Mouse (Mus musculus) erythroblast, embryonic 14.5 days (primary cell): ENCODE results near the gene Sgms1. TPM values are rescaled to one million over a fixed set of nuclear protein-coding genes. Genes with fewer than 3 reads are reported as not detected.

Source experiments
- H3K27me3 ChIP-seq: 2 replicates; pipeline ENCODE4 v1.6.1; 2012; ENCODE audit warnings: inconsistent platforms; ENCODE audit not compliant: control insufficient read depth
- H3K36me3 ChIP-seq: 2 replicates; pipeline ENCODE4 v1.6.1; 2012; ENCODE audit warnings: mild to moderate bottlenecking, inconsistent platforms; ENCODE audit not compliant: control insufficient read depth
- H3K4me1 ChIP-seq: 2 replicates; pipeline ENCODE4 v1.6.1; 2012; ENCODE audit warnings: inconsistent platforms; ENCODE audit not compliant: control insufficient read depth
- H3K4me3 ChIP-seq: replicated peaks from 2 replicates; pipeline ENCODE3; 2012; ENCODE audit warnings: moderate library complexity, mild to moderate bottlenecking, inconsistent platforms
- H3K9me3 ChIP-seq: 2 replicates; pipeline ENCODE4 v1.6.1; 2012; ENCODE audit warnings: low read length, inconsistent platforms, mixed read lengths; ENCODE audit not compliant: control insufficient read depth
- GATA1 ChIP-seq: IDR thresholded peaks from 2 replicates; pipeline ENCODE4 v1.6.1; 2012; ENCODE audit warnings: low read length, inconsistent platforms, mixed read lengths
- TAL1 ChIP-seq: IDR thresholded peaks from 3 replicates; pipeline ENCODE4 v1.6.1; 2012; ENCODE audit warnings: low read length, inconsistent platforms, mixed read lengths
- polyA plus RNA-seq: library from polyadenylated mRNA; stranded (reverse); fragments of >175 nt; gene quantifications from 2 replicates; pipeline ENCODE4 v1.2.3, GENCODE M21; 2012

Gene Sgms1
- polyA plus RNA-seq, 1 experiment, result 0.28 TPM

DNA sequence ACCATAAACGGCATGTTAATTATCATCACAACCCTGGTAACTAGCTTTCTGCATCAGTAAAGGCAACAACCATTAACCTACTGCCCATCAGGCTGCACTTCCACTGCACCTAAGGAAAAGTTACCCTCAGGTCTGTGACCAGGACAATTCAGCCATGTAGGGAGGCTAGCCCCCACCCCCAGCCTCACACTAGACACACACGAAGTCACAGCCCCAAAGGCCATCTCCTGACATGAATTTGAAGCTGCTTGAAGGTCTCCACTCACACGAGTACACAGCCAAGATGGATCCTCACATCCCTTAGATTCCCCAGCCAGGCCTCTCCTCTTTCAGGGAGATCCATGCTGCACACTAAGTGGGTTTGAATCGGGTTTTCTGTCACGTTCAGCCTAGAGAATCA lies 42.0 kb downstream of the Sgms1 start:
- no peaks in the 10 kb centered on the region for H3K27me3 ChIP-seq
- peaks cover 10% of the 10 kb centered on the region for H3K4me1 ChIP-seq
- no peaks in the 10 kb centered on the region for H3K36me3 ChIP-seq

DNA sequence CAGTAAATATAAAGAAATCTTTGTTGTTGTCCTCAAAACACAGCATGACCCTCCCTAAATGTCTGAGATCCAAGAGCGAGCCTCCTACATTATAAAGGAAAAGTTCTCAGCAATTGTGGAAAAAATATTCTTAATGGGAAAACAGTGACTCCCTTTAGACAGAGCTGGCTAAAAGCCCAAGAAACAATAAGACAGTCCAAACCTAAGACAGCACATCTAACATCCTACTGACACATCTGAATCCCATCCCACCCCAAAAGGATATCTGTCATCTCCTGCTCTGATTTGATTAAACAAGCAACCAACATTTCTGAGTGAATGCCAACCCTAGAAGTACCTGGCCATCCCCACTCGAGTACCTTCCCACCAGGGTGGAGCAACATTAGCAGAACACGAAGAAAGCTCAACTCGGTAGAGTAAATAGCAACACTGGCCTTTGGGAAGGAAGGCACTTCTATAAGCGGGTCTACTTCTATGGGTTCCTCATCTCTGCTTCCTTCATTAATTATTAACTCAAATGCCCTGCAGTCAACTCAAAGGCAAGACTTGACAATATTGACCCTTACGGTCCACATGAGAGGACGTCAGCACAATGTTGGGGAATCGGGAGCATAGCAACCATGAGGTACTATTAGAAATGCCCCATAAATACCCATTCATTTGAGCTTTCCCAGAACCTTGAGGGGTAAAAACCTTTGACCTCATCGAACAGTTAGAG lies 42.7 kb downstream of the Sgms1 start:
- H3K36me3 ChIP-seq, result no peaks in the 10 kb centered on the region
- no peak for TF ChIP-seq TAL1
- no peaks in the 10 kb centered on the region for H3K9me3 ChIP-seq
- H3K4me3 ChIP-seq, result no peak overlapping the region
- H3K4me1 ChIP-seq, result peaks cover 16% of the 10 kb centered on the region
- H3K27me3 ChIP-seq, result no peaks in the 10 kb centered on the region

More for the DNA sequence above, 42.0 kb downstream of the Sgms1 start:
- Histone ChIP-seq H3K4me3 (no peak overlapping the region), H3K9me3 (no peaks in the 10 kb centered on the region)
- TF ChIP-seq TAL1 (no peak), GATA1 (no peak)

DNA sequence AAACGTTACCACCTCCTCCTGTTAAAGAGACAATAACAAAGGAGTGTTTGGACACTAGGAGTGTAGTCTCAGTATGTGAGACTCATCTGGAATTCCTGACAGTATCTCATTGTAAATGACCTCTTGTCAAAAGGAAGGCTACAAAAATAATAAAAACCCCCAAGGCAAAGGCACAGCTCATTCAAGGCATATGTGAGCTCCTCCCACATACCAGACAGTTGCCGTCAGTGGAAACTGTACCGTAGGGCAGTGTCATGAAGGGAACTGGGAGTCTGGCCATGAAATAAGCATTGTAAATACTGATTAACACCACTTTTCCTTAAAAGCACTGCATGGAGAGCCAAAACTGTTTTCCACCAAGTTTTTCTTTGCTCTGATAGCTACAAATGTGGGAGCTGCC lies 43.3 kb downstream of the Sgms1 start:
- Histone ChIP-seq H3K4me3 (no peak overlapping the region), H3K4me1 (peaks cover 19% of the 10 kb centered on the region), H3K27me3 (no peaks in the 10 kb centered on the region), H3K9me3 (no peaks in the 10 kb centered on the region), H3K36me3 (no peaks in the 10 kb centered on the region)
- TF ChIP-seq TAL1 (no peak), GATA1 (no peak)

DNA sequence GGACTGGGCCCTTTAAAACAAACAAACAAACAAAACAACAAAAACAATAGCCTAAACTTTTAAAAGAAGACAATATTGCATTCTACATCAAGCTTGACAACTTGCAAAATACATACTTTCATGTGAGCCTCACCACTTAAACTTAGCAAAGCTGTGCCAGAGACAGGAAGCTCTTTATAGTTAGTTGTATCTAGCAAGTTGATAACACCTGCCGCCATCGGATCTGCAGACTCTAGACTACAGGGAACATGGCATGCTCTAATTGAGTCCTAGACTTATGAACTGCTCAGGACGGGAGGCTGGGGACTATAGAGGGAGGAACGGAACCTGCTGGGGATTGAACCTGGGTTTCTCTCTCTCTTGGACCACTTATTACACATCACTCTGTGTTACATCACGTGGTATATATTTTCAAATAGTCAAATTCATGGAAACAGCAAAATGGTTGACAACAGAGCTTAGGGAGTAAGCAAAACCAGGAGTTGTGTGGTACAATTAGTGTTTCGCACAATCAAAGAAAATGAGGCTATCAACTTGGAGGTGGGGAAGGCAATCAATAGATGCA lies 44.3 kb downstream of the Sgms1 start:
- H3K4me1 ChIP-seq, result peaks cover 21% of the 10 kb centered on the region
- no peaks in the 10 kb centered on the region for H3K9me3 ChIP-seq
- TF ChIP-seq TAL1 (no peak), GATA1 (no peak)
- H3K27me3 ChIP-seq, result no peaks in the 10 kb centered on the region
- no peaks in the 10 kb centered on the region for H3K36me3 ChIP-seq
- no peak overlapping the region for H3K4me3 ChIP-seq

DNA sequence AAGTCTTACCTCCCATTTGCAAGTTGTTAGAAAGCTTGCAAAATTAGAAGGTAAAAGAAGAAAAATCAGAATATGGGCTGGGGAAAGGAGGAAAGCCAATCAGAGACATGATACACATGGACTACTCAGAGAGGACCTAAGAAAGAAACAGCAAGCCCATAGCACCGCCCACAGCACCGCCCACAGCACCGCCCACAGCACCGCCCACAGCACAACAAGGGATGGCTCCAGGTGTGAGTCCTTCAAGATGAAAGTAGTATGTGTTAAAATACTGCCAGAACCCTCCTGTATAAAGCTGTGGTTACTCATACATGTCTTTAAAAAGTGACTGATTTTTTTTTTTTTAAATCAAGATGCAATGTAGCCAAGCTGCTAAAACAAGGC lies 44.8 kb downstream of the Sgms1 start:
- no peak overlapping the region for H3K4me3 ChIP-seq
- H3K9me3 ChIP-seq, result no peaks in the 10 kb centered on the region
- peaks cover 21% of the 10 kb centered on the region for H3K4me1 ChIP-seq
- TF ChIP-seq GATA1 (no peak), TAL1 (no peak)
- no peaks in the 10 kb centered on the region for H3K36me3 ChIP-seq
- H3K27me3 ChIP-seq, result no peaks in the 10 kb centered on the region

DNA sequence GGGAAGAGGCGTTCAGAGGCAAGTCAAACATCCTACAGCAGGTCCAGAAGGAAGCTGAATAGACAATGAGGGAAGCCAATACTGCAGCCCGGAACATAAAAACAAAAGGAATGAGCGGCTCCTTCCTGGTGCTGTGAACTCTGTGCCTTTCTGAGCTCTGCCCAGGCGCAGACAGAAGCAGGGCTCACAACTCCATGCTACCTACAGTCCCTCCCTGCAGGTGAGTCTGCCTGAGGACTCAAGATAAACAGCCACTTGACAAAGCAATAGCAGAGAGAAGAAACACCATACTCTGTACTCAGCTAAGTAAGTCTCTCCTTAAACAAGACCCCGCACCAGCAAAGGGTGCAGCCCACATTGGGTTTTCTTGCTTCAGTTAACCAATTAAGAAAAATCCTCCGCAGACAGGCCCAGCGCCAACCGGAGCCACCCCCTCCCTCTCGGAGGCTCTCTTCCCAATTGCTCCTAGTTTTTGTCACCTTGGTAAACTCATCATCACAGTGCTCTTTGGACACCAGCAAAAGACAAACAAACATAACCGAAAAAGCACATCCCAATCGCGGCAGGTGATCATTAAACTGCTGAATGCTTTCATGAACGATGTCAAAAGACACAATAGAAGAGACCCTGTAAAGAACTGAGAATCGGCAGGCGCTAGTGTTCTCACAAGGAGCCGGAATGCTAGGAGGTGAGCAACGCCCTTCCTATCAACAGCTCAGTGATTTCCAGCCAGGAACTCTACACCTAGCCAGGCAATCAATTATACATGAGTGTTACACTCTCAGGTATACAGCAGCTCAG lies 45.4 kb downstream of the Sgms1 start:
- Histone ChIP-seq H3K4me1 (peaks cover 21% of the 10 kb centered on the region), H3K36me3 (no peaks in the 10 kb centered on the region), H3K9me3 (no peaks in the 10 kb centered on the region), H3K27me3 (no peaks in the 10 kb centered on the region), H3K4me3 (no peak overlapping the region)
- no peak for TF ChIP-seq GATA1
- no peak for TF ChIP-seq TAL1

DNA sequence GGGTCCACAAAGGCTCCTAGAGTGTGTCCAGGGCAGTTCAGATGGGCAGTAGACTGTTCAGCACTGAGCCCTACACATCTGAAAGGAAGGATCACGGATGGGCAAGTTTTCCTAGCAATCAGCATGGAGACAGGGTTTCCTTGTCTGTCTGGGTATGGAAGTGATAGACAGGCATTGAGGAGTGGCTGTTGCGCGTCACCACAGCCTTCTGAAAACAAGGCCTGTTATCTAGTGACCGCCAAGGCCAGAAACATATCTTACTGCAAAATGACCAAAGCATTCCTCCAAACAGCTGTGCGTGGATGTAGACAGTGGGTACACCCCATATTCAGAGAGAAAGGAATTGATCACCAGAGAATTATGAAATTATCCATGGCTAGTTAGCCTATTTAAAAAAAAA lies 47.1 kb downstream of the Sgms1 start:
- Histone ChIP-seq H3K4me1 (peaks cover 21% of the 10 kb centered on the region), H3K9me3 (no peaks in the 10 kb centered on the region), H3K36me3 (no peaks in the 10 kb centered on the region), H3K4me3 (no peak overlapping the region), H3K27me3 (no peaks in the 10 kb centered on the region)
- TF ChIP-seq GATA1, result no peak
- no peak for TF ChIP-seq TAL1

DNA sequence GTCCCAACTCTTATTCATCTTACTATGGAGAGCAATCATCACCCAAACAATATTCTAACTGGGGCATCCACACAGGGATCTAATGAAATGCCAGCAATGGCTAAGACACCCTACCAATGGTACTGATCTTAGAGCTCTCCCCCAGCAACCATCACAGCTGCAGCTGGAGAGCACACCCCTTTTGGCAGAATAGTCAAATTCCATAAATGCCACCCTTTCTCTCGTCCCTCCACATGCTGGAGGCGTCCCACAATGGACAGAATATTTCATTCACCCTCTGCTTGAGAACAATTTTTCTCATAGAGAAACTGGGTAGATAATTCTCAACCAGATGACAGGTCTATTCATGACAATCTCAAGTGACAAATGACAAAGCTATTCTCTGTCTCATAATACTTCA lies 48.4 kb downstream of the Sgms1 start:
- no peaks in the 10 kb centered on the region for H3K9me3 ChIP-seq
- no peaks in the 10 kb centered on the region for H3K27me3 ChIP-seq
- no peak for TF ChIP-seq TAL1
- no peak for TF ChIP-seq GATA1
- H3K36me3 ChIP-seq, result no peaks in the 10 kb centered on the region
- peaks cover 21% of the 10 kb centered on the region for H3K4me1 ChIP-seq
- no peak overlapping the region for H3K4me3 ChIP-seq

DNA sequence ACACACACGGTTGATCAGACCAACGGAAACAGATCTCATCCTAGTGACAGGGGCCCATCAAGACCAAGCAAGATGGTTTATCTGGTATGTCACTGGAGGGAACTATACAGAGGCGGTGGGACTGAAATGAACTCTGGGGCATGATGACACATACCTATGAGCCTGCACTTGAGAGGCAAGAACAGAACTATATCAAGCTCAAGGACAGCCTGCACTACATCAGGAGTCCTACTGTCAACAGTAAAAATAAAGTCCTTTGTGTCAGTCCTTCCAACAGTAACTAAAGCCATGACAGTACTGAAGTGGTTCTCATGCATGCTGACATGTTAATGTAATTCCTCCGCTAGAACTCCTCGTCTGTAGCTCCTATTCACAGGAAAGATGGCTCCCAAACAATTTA lies 49.3 kb downstream of the Sgms1 start:
- TF ChIP-seq GATA1 (no peak), TAL1 (no peak)
- peaks cover 21% of the 10 kb centered on the region for H3K4me1 ChIP-seq
- no peaks in the 10 kb centered on the region for H3K9me3 ChIP-seq
- H3K4me3 ChIP-seq, result no peak overlapping the region
- H3K27me3 ChIP-seq, result no peaks in the 10 kb centered on the region
- H3K36me3 ChIP-seq, result no peaks in the 10 kb centered on the region
